Mouse (Mus musculus): Measurements from ENCODE around the gene Ppp2r5e.

GRCm38 (mm10) chr12:75482781-75483180, 113.3 kb downstream of the Ppp2r5e start:
- TF ChIP-seq POLR2A (IDR thresholded peaks at IDR 0.05; ENCODE audit: control insufficient read depth, extremely low read depth, insufficient read depth, low read length, poor library complexity) (no peak), CTCF (IDR thresholded peaks at IDR 0.05; ENCODE audit: borderline replicate concordance, control insufficient read depth, extremely low read depth, insufficient read depth, low read length, poor library complexity) (no peak)

Data from thymus, adult 2 months (tissue).